Mouse (Mus musculus) thymus, postnatal 25 days (tissue): Measurements from ENCODE around the gene Trim41.
"Not testable (repeated sequence)": the region's sequence is repeated elsewhere in the genome, so short reads cannot be mapped to it uniquely, and the experiment has no call there.

Experiments
- DNase-seq: peaks from one replicate; pipeline ENCODE4 v3.0.0; 2022

The Trim41 gene

DNA sequence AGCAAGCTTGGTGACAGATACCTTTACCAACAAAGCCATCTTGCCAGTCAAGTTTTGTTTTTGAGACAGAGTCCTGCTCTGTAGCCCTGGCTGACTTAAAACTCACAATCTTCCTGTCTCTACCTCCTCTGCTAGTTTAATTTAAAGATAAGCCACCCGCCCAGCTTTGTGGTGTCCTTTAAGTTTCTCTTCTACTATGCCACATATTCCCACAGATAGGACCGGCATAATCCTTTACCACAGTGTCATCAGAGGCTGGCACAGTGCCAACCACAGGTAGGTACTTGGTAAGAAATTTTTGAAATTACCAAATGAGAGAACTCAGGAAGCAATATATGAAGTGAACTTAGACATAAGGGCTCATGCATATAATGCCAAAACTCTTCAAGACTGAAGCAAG, 7.0 kb downstream of the Trim41 start:
- no peak for DNase-seq

GRCm38 (mm10) chr11:48809434-48809830, 7.7 kb downstream of the Trim41 start:
- no peak for DNase-seq

DNA sequence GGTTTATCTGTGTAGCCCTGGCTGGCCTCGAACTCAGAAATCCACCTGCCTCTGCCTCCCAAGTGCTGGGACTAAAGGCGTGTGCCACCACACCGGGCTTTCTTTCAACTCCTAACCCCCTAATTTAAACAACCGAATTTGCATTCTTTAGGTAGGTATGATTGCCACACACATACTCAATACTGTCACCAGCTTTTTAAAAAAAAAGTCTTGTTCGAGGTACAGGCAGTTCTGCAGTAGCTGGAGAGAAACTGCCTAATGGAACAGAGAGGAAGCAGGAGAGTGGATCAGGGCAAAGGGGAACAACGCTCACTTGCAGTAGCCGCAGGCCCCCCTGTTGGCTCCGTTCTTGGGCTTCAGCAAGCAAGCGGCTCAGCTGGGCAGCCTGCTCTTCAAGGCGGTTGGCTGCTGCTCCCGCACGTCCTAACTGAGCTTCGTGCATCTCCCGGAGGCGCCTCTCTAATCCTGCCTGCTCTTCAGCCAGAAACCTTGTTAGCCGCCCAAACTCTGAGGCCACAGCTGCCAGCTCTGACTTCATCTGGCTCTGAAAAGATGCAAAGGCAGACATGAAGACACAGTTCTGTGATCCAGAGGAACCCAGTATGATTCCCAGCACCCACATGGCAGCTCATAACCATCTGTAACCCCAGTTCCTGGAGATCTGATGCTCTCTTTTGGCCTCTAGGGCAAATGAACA, 8.3 kb downstream of the Trim41 start:
- no peak for DNase-seq

GRCm38 (mm10) chr11:48808304-48808646, 8.9 kb downstream of the Trim41 start:
- no peak for DNase-seq

GRCm38 (mm10) chr11:48807563-48808303, 9.4 kb downstream of the Trim41 start:
- DNase-seq: no peak

DNA sequence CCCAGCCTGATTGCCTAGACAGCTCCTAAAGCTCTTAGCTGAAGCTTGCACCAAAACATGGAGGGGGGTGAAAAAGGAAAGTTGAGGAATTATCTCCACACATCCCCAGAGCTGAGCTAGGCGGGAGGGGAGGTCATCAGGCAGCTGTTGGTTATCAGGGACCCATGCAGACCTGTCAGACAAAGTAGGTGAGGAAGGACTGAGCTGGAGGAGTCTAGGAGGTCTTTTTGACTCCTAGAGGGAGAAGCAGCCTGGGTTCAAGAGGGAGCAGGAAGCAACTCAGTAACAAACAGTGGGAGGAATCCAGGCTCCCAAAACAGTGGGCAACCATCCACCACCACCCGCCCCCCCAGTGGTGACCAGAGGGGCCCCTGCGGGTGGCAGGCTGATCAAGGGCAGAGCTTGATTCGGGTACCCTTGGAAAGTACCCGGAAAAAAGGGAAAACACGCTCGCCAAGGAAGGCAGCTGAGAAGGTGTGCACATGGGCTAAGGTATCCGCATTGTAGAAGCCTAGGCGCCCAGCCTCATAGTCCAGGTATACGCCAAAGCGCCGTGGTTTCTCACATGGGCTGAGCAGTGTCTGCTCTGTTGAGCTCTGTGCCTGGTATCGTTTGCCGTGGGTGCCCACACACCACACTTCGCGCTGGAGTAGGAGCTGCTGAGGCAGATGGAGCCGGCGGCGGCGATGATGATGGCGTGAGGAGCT, 10.1 kb downstream of the Trim41 start:
- no peak for DNase-seq

DNA sequence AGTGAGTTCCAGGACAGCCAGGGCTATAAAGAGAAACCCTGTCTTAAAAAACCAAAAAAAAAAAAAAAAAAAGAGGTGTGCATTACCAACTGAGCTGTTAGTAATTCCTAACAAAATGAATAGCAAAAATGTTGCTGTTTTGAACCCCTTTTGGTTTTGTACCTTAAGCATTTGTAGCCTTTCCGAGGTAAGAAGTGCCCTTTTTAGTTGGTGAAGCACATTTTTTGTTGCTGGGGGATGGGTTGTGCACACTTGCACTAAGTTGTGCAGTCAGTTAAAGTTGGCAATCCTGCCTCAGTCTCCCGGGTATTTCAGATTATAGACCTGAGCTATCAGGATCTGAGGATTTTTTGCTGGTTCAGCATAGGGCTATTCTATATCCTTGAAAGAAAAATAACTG, 12.2 kb downstream of the Trim41 start:
- DNase-seq: no peak

DNA sequence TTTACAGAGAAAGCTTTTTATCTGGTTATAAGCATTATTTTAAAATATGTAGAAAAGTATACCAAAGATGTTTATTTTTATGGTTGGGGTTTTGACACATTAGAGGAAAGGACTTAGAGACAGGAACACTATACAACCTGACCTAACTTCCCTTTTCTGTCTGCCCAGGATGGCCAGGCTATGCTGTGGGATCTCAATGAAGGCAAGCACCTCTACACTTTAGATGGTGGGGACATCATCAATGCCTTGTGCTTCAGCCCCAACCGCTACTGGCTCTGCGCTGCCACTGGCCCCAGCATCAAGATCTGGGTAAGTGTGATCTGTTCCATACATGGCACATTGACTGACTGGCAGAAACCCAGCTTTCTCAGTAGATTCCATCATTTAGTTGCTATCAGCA, 13.2 kb downstream of the Trim41 start:
- no peak for DNase-seq

DNA sequence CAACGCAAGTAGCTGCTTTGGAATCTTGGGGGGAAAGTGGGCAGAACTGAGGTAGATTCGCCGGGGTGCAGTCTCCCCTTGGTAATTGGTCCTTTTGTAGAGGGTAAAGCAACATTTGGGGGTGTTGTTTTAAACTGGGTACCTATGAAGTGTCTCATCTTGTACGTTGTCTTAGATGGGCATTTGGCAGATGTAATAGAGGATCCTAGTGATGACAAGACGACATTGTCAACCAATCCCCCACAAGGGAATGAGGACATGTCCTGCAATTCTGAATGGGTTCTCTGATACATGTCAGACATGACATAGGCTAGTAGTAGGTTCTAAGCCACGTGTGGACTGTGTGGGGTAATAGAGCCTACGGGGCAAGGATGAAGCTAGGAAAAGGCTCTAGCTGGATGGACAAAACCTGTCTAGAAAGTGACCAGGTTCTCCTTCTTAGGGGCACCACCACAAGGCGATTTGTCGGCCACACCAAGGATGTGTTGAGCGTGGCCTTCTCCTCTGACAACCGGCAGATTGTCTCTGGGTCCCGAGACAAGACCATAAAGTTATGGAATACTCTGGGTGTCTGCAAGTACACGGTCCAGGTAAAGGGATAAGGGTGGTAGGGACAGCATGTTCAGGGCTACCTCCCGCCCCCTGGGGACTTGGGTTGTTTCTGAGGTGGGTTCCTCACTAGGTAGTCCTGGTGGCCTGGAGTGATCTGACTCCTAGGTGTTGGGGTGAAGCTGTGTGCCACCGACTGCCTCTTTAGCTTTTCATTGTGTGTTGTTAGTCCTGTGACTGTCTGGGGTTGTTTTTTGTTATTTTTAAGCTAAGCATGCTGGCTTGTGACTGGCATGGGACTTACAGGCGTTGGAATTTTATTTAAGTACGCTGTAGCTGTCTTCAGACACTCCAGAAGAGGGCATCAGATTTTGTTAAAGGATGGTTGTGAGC, 15.1 kb downstream of the Trim41 start:
- no peak for DNase-seq

DNA sequence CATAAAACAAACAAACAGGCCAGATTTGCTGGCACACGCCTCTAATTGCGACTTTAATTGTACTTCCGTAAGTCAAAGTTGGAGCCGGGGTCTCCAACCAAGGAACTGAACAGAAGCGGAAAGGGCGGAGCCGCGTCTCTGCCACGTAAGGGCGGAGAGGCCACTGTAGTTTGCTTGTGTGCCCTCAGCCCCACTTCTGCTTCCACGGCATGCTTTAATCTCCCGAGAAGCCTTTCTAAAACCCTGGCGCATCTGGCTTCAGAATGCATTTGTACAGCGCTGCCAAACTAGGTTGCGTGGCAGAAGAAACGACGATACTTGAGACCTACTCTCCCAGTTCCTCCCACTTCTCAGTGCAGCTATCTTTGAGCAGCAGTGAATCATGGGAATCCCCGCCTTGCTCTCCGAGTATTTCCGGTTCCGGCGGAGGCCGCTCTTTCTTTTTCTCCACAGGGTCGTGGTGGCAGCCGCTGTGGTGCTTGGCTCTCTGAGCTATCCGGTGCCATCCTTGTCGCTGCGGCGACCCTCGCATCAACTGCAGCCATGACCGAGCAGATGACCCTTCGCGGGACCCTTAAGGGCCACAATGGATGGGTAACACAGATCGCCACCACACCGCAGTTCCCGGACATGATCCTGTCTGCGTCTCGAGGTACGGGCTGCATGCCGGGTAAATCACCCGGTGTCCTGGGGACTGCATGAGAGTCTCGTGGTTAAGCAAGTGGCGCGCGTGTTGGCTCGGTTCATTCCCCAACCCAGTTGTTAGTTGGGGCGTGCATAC, 17.0 kb downstream of the Trim41 start, which contains the start of gene Rack1:
Gene Rack1, plus strand, starts transcription at position 412 of the 781 bp plus-strand sequence.
- peak; percentile 87 for DNase-seq

- DNase-seq: no peak
Observed at GRCm38 (mm10) chr11:48798984-48799920, 17.9 kb downstream of the Trim41 start.

DNA sequence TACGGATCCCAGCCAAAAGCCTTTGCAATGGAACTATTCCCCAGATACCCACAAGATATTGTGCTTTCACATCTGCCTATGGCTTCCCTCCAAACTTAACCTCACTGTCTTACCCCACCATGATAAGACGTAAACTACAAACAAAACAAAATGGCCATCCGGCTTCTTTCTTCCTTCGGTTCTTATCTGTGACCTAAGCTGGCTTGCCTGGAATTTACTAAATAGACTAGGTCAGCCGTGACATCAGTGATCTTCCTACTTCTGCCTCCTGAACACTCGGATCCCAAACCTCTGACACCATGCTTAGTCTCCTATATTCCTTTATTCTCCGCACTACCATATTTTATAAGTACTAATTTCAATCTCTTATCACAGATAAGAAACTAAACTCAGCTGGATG, 18.8 kb downstream of the Trim41 start:
- DNase-seq: no peak

DNA sequence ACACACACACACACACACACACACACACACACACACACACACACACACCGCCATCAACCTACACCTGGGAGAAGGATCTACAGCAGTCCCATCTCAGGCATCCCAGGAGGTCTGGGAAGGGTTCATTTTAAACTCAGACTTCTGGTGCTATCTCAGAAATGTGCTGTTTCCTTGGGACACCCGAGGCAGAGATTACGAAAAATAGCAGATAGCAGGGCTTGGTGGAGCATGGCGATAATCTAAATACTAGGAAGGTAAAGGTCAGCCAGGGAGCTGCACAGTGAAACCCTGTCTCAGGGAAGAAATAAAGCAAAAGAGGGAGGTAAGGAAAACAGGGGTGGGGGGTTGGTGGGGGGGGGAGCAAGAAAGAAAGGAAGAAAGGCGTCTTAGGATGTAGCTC, 19.9 kb downstream of the Trim41 start:
- DNase-seq: no peak

DNA sequence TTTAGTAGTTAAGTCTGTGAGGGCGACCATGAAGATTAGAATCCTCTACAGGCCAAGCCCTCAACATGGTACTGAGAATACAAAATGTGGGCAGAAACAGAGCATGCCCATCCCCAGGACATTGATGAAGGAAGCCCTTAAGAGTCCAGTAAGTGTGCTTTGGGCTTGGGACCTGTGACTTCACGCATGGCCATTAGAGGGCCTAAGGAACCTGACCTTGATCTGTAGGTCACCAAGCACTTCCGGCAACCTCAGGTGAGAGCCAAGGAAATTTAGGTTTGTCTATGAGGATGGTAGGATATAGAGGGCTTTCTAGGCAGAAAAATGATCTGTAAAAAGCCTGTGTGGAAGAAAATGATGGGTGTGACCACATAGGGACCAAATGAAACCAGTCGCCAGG, 20.9 kb downstream of the Trim41 start:
- no peak for DNase-seq

DNA sequence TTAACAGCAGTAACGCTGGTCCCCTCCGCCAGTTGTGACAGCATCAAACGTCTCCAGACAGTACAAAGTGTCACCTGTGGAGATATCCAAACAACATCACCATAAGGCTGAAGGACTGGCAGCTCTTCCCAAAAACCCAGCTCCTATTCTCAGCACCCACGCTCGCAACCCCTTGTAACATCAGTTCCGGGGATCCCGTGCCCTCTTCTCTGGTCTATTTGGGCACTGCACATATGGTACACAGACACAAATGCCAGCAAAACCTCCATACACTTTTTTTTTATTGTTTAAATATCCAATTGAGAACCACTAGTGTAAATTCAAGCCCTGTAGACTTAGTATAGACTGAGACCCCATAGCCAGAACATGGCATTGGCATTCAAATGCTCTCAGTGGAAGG, 21.9 kb downstream of the Trim41 start:
- DNase-seq: peak; percentile 43

DNA sequence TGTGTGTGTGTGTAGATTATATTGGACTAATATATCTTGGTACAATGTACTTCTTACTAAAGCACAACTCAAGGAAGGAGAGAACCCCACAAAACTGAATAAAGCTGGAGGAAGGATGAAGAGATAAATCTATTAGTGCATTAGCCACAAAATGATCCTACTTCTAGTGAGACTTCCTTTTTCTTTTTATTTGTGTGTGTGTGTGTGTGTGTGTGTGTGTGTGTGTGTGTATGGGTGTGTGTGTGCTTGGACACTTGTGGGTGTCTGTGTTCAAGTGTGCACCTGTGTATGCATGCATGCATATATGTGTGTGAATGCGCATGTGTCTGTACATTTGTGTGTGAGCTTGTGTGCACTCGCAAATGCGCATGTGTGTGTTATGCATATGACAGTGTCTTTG, 24.0 kb downstream of the Trim41 start:
- no peak for DNase-seq

DNA sequence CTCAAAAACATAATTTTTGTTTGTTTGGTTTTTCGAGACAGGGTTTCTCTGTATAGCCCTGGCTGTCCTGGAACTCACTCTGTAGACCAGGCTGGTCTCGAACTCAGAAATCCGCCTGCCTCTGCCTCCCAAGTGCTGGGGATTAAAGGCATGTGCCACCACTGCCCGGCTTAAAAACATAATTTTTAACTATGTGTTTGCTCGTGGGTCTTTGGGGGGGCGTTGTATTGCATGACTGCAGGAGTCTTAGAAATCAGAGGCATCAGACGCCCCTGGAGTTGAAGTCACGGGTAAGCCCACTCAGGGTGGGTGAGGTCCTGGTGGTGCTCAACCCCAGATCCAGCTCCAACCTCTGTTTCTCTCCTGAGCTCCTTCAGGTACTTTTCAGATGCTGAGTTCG, 25.3 kb downstream of the Trim41 start:
- DNase-seq: not testable (repeated sequence)

GRCm38 (mm10) chr11:48790946-48791345, 26.2 kb downstream of the Trim41 start:
- no peak for DNase-seq

- peak; percentile 87 for DNase-seq
Observed at GRCm38 (mm10) chr11:48789973-48790823, 27.0 kb downstream of the Trim41 start.

DNA sequence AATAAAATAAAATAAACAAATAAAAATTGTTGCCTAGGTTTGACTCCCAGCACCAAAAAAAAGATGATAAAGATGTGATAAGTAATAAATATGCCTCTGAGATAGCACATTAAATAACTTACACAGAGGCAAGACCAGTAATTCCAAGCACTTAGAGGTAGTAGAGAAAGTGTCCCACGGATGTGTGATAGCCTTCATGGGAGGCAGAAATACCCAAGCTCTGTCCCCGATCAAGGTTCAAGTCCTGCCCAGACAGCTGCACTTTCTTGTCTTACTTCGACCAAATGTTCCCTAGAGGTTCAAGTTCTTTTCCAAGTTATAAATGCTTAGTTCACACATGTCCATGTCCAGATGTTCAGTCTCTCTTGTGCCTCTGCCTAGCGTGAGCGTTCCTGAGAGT, 27.9 kb downstream of the Trim41 start:
- no peak for DNase-seq
